Mouse (Mus musculus): Measurements from ENCODE around the gene Tmem9b. TPM values are rescaled to one million over a fixed set of nuclear protein-coding genes. Genes with fewer than 3 reads are reported as not detected.

Gene Tmem9b
- total and polyA plus RNA-seq, 3 experiments: 26.4 to 30.6 TPM; not detected in 1

DNA sequence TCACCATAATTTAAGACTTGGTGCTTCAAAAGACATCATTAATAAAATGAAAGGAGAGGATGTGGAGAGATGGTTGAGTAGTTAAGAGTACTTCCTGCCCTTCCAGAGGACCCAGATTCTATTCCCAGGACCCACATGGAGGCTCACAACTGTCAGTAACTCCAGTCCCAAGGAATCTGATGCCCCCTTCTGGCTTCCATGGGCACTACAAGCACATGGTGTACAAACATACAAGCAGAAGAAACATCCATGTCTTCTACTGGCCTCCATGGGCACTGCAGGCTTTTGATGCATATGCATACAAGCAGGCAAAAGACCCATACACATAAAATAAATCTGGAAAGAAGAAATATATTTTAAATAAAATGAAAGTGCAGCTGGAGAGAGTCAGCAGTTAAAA is 52.5 kb downstream of the Tmem9b start:
- Histone ChIP-seq H3K79me2 (ENCODE audit: control insufficient read depth, insufficient read depth, low read length, poor library complexity) (peaks cover 4% of the 10 kb centered on the region), H3K9me3 (replicated peaks; ENCODE audit: insufficient read depth, low read length) (no peaks in the 10 kb centered on the region), H3K4me1 (ENCODE audit: control insufficient read depth in 1 of 2, insufficient read depth in 2 of 2, low read length in 2 of 2) (peaks cover 0 to 20% of the 10 kb centered on the region in 2 experiments; a peak in 3 of 4 replicates), H3K4me3 (ENCODE audit: control insufficient read depth in 1 of 2, insufficient read depth in 1 of 2, low read depth in 2 of 2, low read length in 2 of 2) (no peak overlapping the region), H3K27ac (ENCODE audit: control insufficient read depth, low read depth, low read length) (no peak overlapping the region), H3K27me3 (ENCODE audit: control insufficient read depth in 1 of 2, insufficient read depth in 2 of 2, low read length in 2 of 2) (no peaks in the 10 kb centered on the region), H3K36me3 (ENCODE audit: control insufficient read depth in 1 of 2, insufficient read depth in 2 of 2, low read length in 2 of 2) (peaks cover 0 to 13% of the 10 kb centered on the region in 2 experiments; a peak in 2 of 4 replicates), H3K9ac (ENCODE audit: control insufficient read depth, low read depth, low read length, poor library complexity, severe bottlenecking) (no peak overlapping the region)
- peak; percentile 24 to 52 (median 48); a peak in 5 of 6 replicates for TF ChIP-seq CTCF (IDR thresholded peaks at IDR 0.05 in 2 of 3, conservative IDR thresholded peaks at IDR 0.05 in 1 of 3; ENCODE audit: control insufficient read depth in 1 of 3, insufficient read depth in 1 of 3, low read depth in 2 of 3, low read length in 3 of 3, poor library complexity in 1 of 3, severe bottlenecking in 1 of 3)
- TF ChIP-seq ELF1 (IDR thresholded peaks at IDR 0.05; ENCODE audit: low read depth, low read length): no peak
- TF ChIP-seq SMC3 (IDR thresholded peaks at IDR 0.05; ENCODE audit: low read depth, low read length): peak; percentile 24; the same call in 1 of the 2 replicates
- peak; percentile 24 for TF ChIP-seq RAD21 (IDR thresholded peaks at IDR 0.05; ENCODE audit: low read depth, low read length)
- no peak for TF ChIP-seq HCFC1 (IDR thresholded peaks at IDR 0.05; ENCODE audit: low read depth, low read length)
- no peak for TF ChIP-seq GABPA (IDR thresholded peaks at IDR 0.05; ENCODE audit: low read depth, low read length)
- TF ChIP-seq SIN3A (IDR thresholded peaks at IDR 0.05; ENCODE audit: low read length): no peak
- 0 out of 2 replicates have a peak, but pooled peaks have one; percentile 32 for TF ChIP-seq MAX (IDR thresholded peaks at IDR 0.05; ENCODE audit: low read length)
- TF ChIP-seq MAZ (IDR thresholded peaks at IDR 0.05; ENCODE audit: low read depth, low read length): no peak
- peak; percentile 53 for DNase-seq (ENCODE audit: low read depth, low spot score)

DNA sequence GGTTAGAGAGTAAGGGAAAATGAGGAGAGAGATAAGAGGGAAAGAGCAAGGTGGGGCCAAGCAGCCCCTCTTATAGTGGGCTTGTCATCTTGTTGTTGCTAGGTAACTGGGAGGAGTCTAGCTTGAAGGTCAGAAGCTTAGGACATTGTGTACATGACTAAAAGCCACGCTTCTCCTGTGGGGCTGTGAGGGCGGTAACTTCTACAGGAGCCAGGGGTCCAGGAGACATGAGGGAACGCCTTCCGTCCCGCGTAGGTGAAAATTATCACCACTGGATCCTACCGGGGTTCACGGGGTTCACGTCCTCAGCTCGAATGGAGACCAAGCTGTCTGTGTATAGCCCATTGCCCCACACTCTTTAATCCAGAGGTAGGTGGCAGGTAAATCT is 57.3 kb downstream of the Tmem9b start:
- H3K27ac ChIP-seq (ENCODE audit: control insufficient read depth, low read depth, low read length): no peak overlapping the region

DNA sequence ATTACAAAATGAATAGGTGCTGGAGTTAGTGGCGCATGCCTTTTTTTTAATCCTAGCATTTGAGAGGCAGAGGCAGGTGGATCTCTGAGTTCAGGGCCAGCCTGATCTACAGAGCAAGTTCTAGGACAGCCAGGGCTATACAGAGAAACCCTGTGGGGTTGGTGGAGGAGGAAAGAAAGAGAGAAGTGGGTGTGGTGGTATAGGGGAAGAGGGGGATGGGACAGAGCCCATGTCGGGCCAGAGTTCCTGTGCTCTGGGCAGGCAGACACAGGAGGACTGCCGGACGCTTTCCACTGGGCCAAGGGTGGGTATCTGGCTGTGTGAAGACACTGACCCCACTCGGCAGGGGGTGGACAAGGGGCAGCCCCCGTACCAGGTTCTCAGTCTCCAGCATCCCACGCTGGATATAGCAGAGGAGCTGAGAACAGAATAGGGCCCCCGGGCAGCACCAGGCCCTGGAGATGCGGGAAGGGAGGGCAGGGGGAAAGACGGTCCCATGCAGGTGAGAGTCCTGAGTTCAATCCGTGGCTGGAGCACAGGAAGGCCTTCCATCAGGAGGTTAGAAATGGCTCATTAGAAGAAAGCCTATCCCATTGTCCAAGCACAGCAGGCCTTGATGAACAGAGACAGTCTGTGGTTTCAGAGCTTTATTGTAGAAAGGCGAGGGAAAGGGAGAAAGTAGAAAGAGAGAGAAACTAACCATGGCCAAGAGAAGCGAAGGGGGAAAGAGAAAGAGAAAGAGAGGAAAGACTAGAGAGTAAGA is 57.9 kb downstream of the Tmem9b start:
- no peak for DNase-seq (ENCODE audit: low read depth, low spot score)
- no peak overlapping the region for H3K9ac ChIP-seq (ENCODE audit: control insufficient read depth, low read depth, low read length, poor library complexity, severe bottlenecking)
- TF ChIP-seq ZKSCAN1 (IDR thresholded peaks at IDR 0.05; ENCODE audit: low read depth, low read length) (no peak), BHLHE40 (IDR thresholded peaks at IDR 0.05; ENCODE audit: borderline replicate concordance, low read depth, low read length) (no peak), MXI1 (IDR thresholded peaks at IDR 0.05; ENCODE audit: low read depth, low read length) (no peak)
- H3K4me3 ChIP-seq (ENCODE audit: control insufficient read depth in 1 of 2, insufficient read depth in 1 of 2, low read depth in 2 of 2, low read length in 2 of 2): no peak overlapping the region
- peaks cover 0 to 9% of the 10 kb centered on the region in 2 experiments; a peak in 2 of 4 replicates for H3K4me1 ChIP-seq (ENCODE audit: control insufficient read depth in 1 of 2, insufficient read depth in 2 of 2, low read length in 2 of 2)
- no peak overlapping the region for H3K27ac ChIP-seq (ENCODE audit: control insufficient read depth, low read depth, low read length)
- H3K36me3 ChIP-seq (ENCODE audit: control insufficient read depth in 1 of 2, insufficient read depth in 2 of 2, low read length in 2 of 2): peaks cover 0 to 3% of the 10 kb centered on the region in 2 experiments; a peak in 1 of 4 replicates
- no peaks in the 10 kb centered on the region for H3K9me3 ChIP-seq (replicated peaks; ENCODE audit: insufficient read depth, low read length)
- H3K79me2 ChIP-seq (ENCODE audit: control insufficient read depth, insufficient read depth, low read length, poor library complexity): no peaks in the 10 kb centered on the region
- no peaks in the 10 kb centered on the region for H3K27me3 ChIP-seq (ENCODE audit: control insufficient read depth in 1 of 2, insufficient read depth in 2 of 2, low read length in 2 of 2)

More for the DNA sequence above, 57.3 kb downstream of the Tmem9b start:
- no peak overlapping the region for H3K4me3 ChIP-seq (ENCODE audit: control insufficient read depth in 1 of 2, insufficient read depth in 1 of 2, low read depth in 2 of 2, low read length in 2 of 2)
- no peak overlapping the region for H3K9ac ChIP-seq (ENCODE audit: control insufficient read depth, low read depth, low read length, poor library complexity, severe bottlenecking)
- H3K9me3 ChIP-seq (replicated peaks; ENCODE audit: insufficient read depth, low read length): no peaks in the 10 kb centered on the region
- TF ChIP-seq CHD2 (IDR thresholded peaks at IDR 0.05; ENCODE audit: low read length) (no peak), RAD21 (IDR thresholded peaks at IDR 0.05; ENCODE audit: low read depth, low read length) (no peak), TCF12 (IDR thresholded peaks at IDR 0.05; ENCODE audit: low read depth, low read length) (no peak), POLR2A (IDR thresholded peaks at IDR 0.05; ENCODE audit: control insufficient read depth in 1 of 2, insufficient read depth in 1 of 2, low read depth in 1 of 2, low read length in 2 of 2, poor library complexity in 1 of 2) (no peak), POLR2AphosphoS2 (IDR thresholded peaks at IDR 0.05; ENCODE audit: low read length) (no peak)
- H3K79me2 ChIP-seq (ENCODE audit: control insufficient read depth, insufficient read depth, low read length, poor library complexity): no peaks in the 10 kb centered on the region
- H3K27me3 ChIP-seq (ENCODE audit: control insufficient read depth in 1 of 2, insufficient read depth in 2 of 2, low read length in 2 of 2): no peaks in the 10 kb centered on the region
- H3K4me1 ChIP-seq (ENCODE audit: control insufficient read depth in 1 of 2, insufficient read depth in 2 of 2, low read length in 2 of 2): peaks cover 0 to 9% of the 10 kb centered on the region in 2 experiments; a peak in 2 of 4 replicates
- no peak for DNase-seq (ENCODE audit: low read depth, low spot score)
- peaks cover 0 to 3% of the 10 kb centered on the region in 2 experiments; a peak in 1 of 4 replicates for H3K36me3 ChIP-seq (ENCODE audit: control insufficient read depth in 1 of 2, insufficient read depth in 2 of 2, low read length in 2 of 2)
